Mouse (Mus musculus): ENCODE measurements around the gene Ppp4r3a. TPM values are rescaled to one million over a fixed set of nuclear protein-coding genes. Genes with fewer than 3 reads are reported as not detected.

The Ppp4r3a gene
- total RNA-seq, 2 experiments from 2014 or later: 15.8 to 21.3 TPM

- intact Hi-C loops (cut with DNase I; ENCODE audit: low total_unique reads): no loop called here
- no peak for DNase-seq
Measured at GRCm38 (mm10) chr12:100997830-100998563, 85.5 kb downstream of the Ppp4r3a start.

- DNase-seq: no peak
- intact Hi-C loops (cut with DNase I; ENCODE audit: low total_unique reads): no loop called here
Measured at GRCm38 (mm10) chr12:100996378-100996898, 87.1 kb downstream of the Ppp4r3a start.

GRCm38 (mm10) chr12:100995607-100996377 is 87.7 kb downstream of the Ppp4r3a start:
- intact Hi-C loops (cut with DNase I; ENCODE audit: low total_unique reads): no loop called here
- DNase-seq: no peak

- intact Hi-C loops (cut with DNase I; ENCODE audit: low total_unique reads): no loop called here
- no peak for DNase-seq
Measured at GRCm38 (mm10) chr12:100994140-100995015, 89.1 kb downstream of the Ppp4r3a start.

GRCm38 (mm10) chr12:100993146-100993545 is 90.4 kb downstream of the Ppp4r3a start:
- no peak for DNase-seq
- intact Hi-C loops (cut with DNase I; ENCODE audit: low total_unique reads): no loop called here

- intact Hi-C loops (cut with DNase I; ENCODE audit: low total_unique reads): no loop called here
- DNase-seq: no peak
Measured at GRCm38 (mm10) chr12:100992505-100992904, 91.0 kb downstream of the Ppp4r3a start.

- no peak for DNase-seq
- intact Hi-C loops (cut with DNase I; ENCODE audit: low total_unique reads): no loop called here
Measured at GRCm38 (mm10) chr12:100991119-100991518, 92.4 kb downstream of the Ppp4r3a start.

GRCm38 (mm10) chr12:100990291-100990690 is 93.2 kb downstream of the Ppp4r3a start:
- intact Hi-C loops (cut with DNase I; ENCODE audit: low total_unique reads): no loop called here

GRCm38 (mm10) chr12:100989780-100990288 is 93.7 kb downstream of the Ppp4r3a start:
- intact Hi-C loops (cut with DNase I; ENCODE audit: low total_unique reads): no loop called here
- no peak for DNase-seq

More at GRCm38 (mm10) chr12:100990291-100990690, 93.2 kb downstream of the Ppp4r3a start:
- DNase-seq: no peak

Small RNA genes within 50 kb of the gene (microRNA-seq; reads per million reads assigned to microRNA genes)
- gene Mir1190: 0 reads per million in 2 experiments

Other genes with a start within 250 kb of the Ppp4r3a start
- under 1 TPM in 1 of 2 experiments, not detected in 1; 0.18 TPM for gene Gpr68, start 175.5 kb downstream of the Ppp4r3a start, total RNA-seq (2021)
- 10 to 100 TPM; 29.2 to 37.2 TPM for gene Ccdc88c, start 54.6 kb downstream of the Ppp4r3a start, total RNA-seq (2021)

All from gastrocnemius, postnatal 14 days (tissue).